Mouse (Mus musculus) small intestine, adult 2 months (tissue): ENCODE data around the gene Cog3.
"Not testable (repeated sequence)": the region's sequence is repeated elsewhere in the genome, so short reads cannot be mapped to it uniquely, and the experiment has no call there.

Experiments
- CTCF ChIP-seq: fragments of 200-500 bp; IDR thresholded peaks from 2 replicates; pipeline ENCODE4 v1.5.1; 2012; ENCODE audit warnings: low read depth, mild to moderate bottlenecking, control low read depth, inconsistent platforms, low read length, moderate library complexity, mixed read lengths; ENCODE audit not compliant: insufficient replicate concordance, insufficient read length; ENCODE audit errors: extremely low read depth
- POLR2A ChIP-seq: fragments of 200-500 bp; IDR thresholded peaks from 2 replicates; pipeline ENCODE4 v1.6.1; 2012; ENCODE audit warnings: low read depth, mild to moderate bottlenecking, control low read depth, inconsistent platforms, low read length, moderate library complexity

DNA sequence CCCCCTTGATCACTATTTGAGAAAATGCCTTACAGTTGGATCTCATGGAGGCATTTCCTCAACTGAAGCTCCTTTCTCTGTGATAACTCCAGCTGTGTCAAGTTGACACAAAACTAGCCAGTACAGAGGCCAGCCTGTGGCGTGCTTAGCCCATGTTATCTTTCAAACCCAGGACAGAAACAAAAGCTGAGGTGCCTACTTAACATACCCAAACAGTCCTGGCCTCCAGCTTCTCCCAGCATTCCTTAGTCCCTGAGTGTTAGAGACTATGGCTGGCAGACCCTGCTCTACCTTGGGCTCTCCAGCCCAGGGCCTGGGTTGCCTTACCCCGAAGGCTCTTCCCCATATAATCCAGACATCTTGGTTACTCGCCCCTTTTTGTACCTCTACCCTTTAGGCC lies 18.1 kb upstream of the Cog3 start:
- TF ChIP-seq CTCF, POLR2A: not testable (repeated sequence)
